Mouse (Mus musculus): ENCODE data around the gene Tmeff2. TPM values are rescaled to one million over a fixed set of nuclear protein-coding genes. Genes with fewer than 3 reads are reported as not detected.

The Tmeff2 gene
- polyA plus RNA-seq, 1 experiment from 2014 or later, result 20.1 TPM

- H3K27me3 ChIP-seq, result no peaks in the 10 kb centered on the region
- H3K9me3 ChIP-seq, result no peaks in the 10 kb centered on the region
- ATAC-seq (ENCODE audit: insufficient number of reproducible peaks, low FRiP score, low TSS enrichment, low read depth), result no peak
- no peak overlapping the region for H3K9ac ChIP-seq
- no peak overlapping the region for H3K4me2 ChIP-seq
- H3K36me3 ChIP-seq, result no peaks in the 10 kb centered on the region
- 75% methylated on average over 7 of the region's 7 CpGs for WGBS
- H3K4me3 ChIP-seq, result no peak overlapping the region
- no peak overlapping the region for H3K27ac ChIP-seq
- H3K4me1 ChIP-seq, result no peaks in the 10 kb centered on the region
Measured at GRCm38 (mm10) chr1:50981151-50981828, 80.8 kb downstream of the Tmeff2 start.

- WGBS, result 76% methylated on average over 2 of the region's 2 CpGs
- Histone ChIP-seq H3K36me3 (no peaks in the 10 kb centered on the region), H3K27me3 (no peaks in the 10 kb centered on the region), H3K4me1 (no peaks in the 10 kb centered on the region), H3K9ac (no peak overlapping the region), H3K27ac (no peak overlapping the region), H3K9me3 (no peaks in the 10 kb centered on the region), H3K4me3 (no peak overlapping the region), H3K4me2 (no peak overlapping the region)
- no peak for ATAC-seq (ENCODE audit: insufficient number of reproducible peaks, low FRiP score, low TSS enrichment, low read depth)
Measured at GRCm38 (mm10) chr1:50990661-50991060, 90.2 kb downstream of the Tmeff2 start.

- no peak for ATAC-seq (ENCODE audit: insufficient number of reproducible peaks, low FRiP score, low TSS enrichment, low read depth)
- Histone ChIP-seq H3K9me3 (no peaks in the 10 kb centered on the region), H3K9ac (no peak overlapping the region), H3K4me2 (no peak overlapping the region), H3K4me1 (no peaks in the 10 kb centered on the region), H3K27me3 (no peaks in the 10 kb centered on the region), H3K4me3 (no peak overlapping the region), H3K27ac (no peak overlapping the region), H3K36me3 (no peaks in the 10 kb centered on the region)
- WGBS, result 77% methylated on average over 1 of the region's 1 CpGs
Measured at GRCm38 (mm10) chr1:50994505-50994904, 94.1 kb downstream of the Tmeff2 start.

GRCm38 (mm10) chr1:50999793-51000192 lies 99.3 kb downstream of the Tmeff2 start:
- H3K27ac ChIP-seq, result no peak overlapping the region

GRCm38 (mm10) chr1:51008344-51008743 lies 107.9 kb downstream of the Tmeff2 start:
- Histone ChIP-seq H3K9ac (no peak overlapping the region), H3K4me1 (no peaks in the 10 kb centered on the region), H3K27ac (no peak overlapping the region), H3K4me3 (no peak overlapping the region), H3K36me3 (no peaks in the 10 kb centered on the region), H3K4me2 (no peak overlapping the region), H3K27me3 (no peaks in the 10 kb centered on the region), H3K9me3 (no peaks in the 10 kb centered on the region)
- ATAC-seq (ENCODE audit: insufficient number of reproducible peaks, low FRiP score, low TSS enrichment, low read depth), result no peak
- WGBS, result 76% methylated on average over 3 of the region's 3 CpGs

More at GRCm38 (mm10) chr1:50999793-51000192, 99.3 kb downstream of the Tmeff2 start:
- Histone ChIP-seq H3K36me3 (no peaks in the 10 kb centered on the region), H3K4me1 (no peaks in the 10 kb centered on the region), H3K9ac (no peak overlapping the region), H3K4me2 (no peak overlapping the region), H3K27me3 (no peaks in the 10 kb centered on the region), H3K9me3 (no peaks in the 10 kb centered on the region), H3K4me3 (no peak overlapping the region)
- no peak for ATAC-seq (ENCODE audit: insufficient number of reproducible peaks, low FRiP score, low TSS enrichment, low read depth)
- 55% methylated on average over 3 of the region's 3 CpGs for WGBS

- H3K4me1 ChIP-seq, result no peaks in the 10 kb centered on the region
- no peak overlapping the region for H3K4me2 ChIP-seq
- no peak overlapping the region for H3K27ac ChIP-seq
- no peaks in the 10 kb centered on the region for H3K36me3 ChIP-seq
- no peaks in the 10 kb centered on the region for H3K27me3 ChIP-seq
- ATAC-seq (ENCODE audit: insufficient number of reproducible peaks, low FRiP score, low TSS enrichment, low read depth), result no peak
- H3K4me3 ChIP-seq, result no peak overlapping the region
- H3K9ac ChIP-seq, result no peak overlapping the region
- H3K9me3 ChIP-seq, result no peaks in the 10 kb centered on the region
- WGBS, result 66% methylated on average over 5 of the region's 5 CpGs
Measured at GRCm38 (mm10) chr1:51040249-51040648, 139.8 kb downstream of the Tmeff2 start.

- Histone ChIP-seq H3K9ac (no peak overlapping the region), H3K4me3 (no peak overlapping the region), H3K36me3 (no peaks in the 10 kb centered on the region), H3K9me3 (no peaks in the 10 kb centered on the region), H3K27ac (no peak overlapping the region), H3K4me2 (no peak overlapping the region), H3K4me1 (no peaks in the 10 kb centered on the region), H3K27me3 (no peaks in the 10 kb centered on the region)
- no peak for ATAC-seq (ENCODE audit: insufficient number of reproducible peaks, low FRiP score, low TSS enrichment, low read depth)
- 87% methylated on average over 7 of the region's 7 CpGs for WGBS
Measured at GRCm38 (mm10) chr1:51044810-51045209, 144.4 kb downstream of the Tmeff2 start.

GRCm38 (mm10) chr1:51064549-51064948 lies 164.1 kb downstream of the Tmeff2 start:
- Histone ChIP-seq H3K9me3 (no peaks in the 10 kb centered on the region), H3K4me3 (no peak overlapping the region), H3K27me3 (no peaks in the 10 kb centered on the region), H3K36me3 (no peaks in the 10 kb centered on the region), H3K4me1 (no peaks in the 10 kb centered on the region), H3K27ac (no peak overlapping the region), H3K4me2 (no peak overlapping the region), H3K9ac (no peak overlapping the region)
- ATAC-seq (ENCODE audit: insufficient number of reproducible peaks, low FRiP score, low TSS enrichment, low read depth), result no peak

GRCm38 (mm10) chr1:51065652-51066051 lies 165.2 kb downstream of the Tmeff2 start:
- 86% methylated on average over 2 of the region's 2 CpGs for WGBS
- Histone ChIP-seq H3K9me3 (no peaks in the 10 kb centered on the region), H3K4me2 (no peak overlapping the region), H3K36me3 (no peaks in the 10 kb centered on the region), H3K9ac (no peak overlapping the region), H3K27me3 (no peaks in the 10 kb centered on the region), H3K27ac (no peak overlapping the region), H3K4me3 (no peak overlapping the region), H3K4me1 (no peaks in the 10 kb centered on the region)
- ATAC-seq (ENCODE audit: insufficient number of reproducible peaks, low FRiP score, low TSS enrichment, low read depth), result no peak

- WGBS, result 84% methylated on average over 3 of the region's 3 CpGs
- no peaks in the 10 kb centered on the region for H3K9me3 ChIP-seq
- H3K4me1 ChIP-seq, result no peaks in the 10 kb centered on the region
- no peak for ATAC-seq (ENCODE audit: insufficient number of reproducible peaks, low FRiP score, low TSS enrichment, low read depth)
- no peaks in the 10 kb centered on the region for H3K36me3 ChIP-seq
- H3K27ac ChIP-seq, result no peak overlapping the region
- H3K9ac ChIP-seq, result no peak overlapping the region
- H3K4me2 ChIP-seq, result no peak overlapping the region
- no peaks in the 10 kb centered on the region for H3K27me3 ChIP-seq
- no peak overlapping the region for H3K4me3 ChIP-seq
Measured at GRCm38 (mm10) chr1:51068814-51069213, 168.4 kb downstream of the Tmeff2 start.

- no peak for ATAC-seq (ENCODE audit: insufficient number of reproducible peaks, low FRiP score, low TSS enrichment, low read depth)
- no peaks in the 10 kb centered on the region for H3K27me3 ChIP-seq
- no peak overlapping the region for H3K4me3 ChIP-seq
- no peak overlapping the region for H3K4me2 ChIP-seq
- no peaks in the 10 kb centered on the region for H3K9me3 ChIP-seq
- H3K4me1 ChIP-seq, result no peaks in the 10 kb centered on the region
- no peak overlapping the region for H3K27ac ChIP-seq
- H3K36me3 ChIP-seq, result no peaks in the 10 kb centered on the region
- no peak overlapping the region for H3K9ac ChIP-seq
- 83% methylated on average over 2 of the region's 2 CpGs for WGBS
Measured at GRCm38 (mm10) chr1:51069288-51069687, 168.8 kb downstream of the Tmeff2 start.

GRCm38 (mm10) chr1:51074076-51074475 lies 173.6 kb downstream of the Tmeff2 start:
- Histone ChIP-seq H3K27me3 (no peaks in the 10 kb centered on the region), H3K9me3 (no peaks in the 10 kb centered on the region), H3K9ac (no peak overlapping the region), H3K4me3 (no peak overlapping the region), H3K4me2 (no peak overlapping the region), H3K36me3 (no peaks in the 10 kb centered on the region), H3K27ac (no peak overlapping the region), H3K4me1 (no peaks in the 10 kb centered on the region)
- 75% methylated on average over 3 of the region's 3 CpGs for WGBS
- no peak for ATAC-seq (ENCODE audit: insufficient number of reproducible peaks, low FRiP score, low TSS enrichment, low read depth)
